Mouse (Mus musculus) ovary, postnatal 36 days (tissue): ENCODE data around the gene Zfp580.

ENCODE experiments used
- DNase-seq: peaks from one replicate; pipeline ENCODE4 v3.0.0; 2022; ENCODE audit warnings: low spot score, mixed read lengths

The Zfp580 gene

GRCm38 (mm10) chr7:5035628-5036027 lies 15.7 kb upstream of the Zfp580 start:
- DNase-seq: no peak

- no peak for DNase-seq
Measured at GRCm38 (mm10) chr7:5036136-5036535, 15.2 kb upstream of the Zfp580 start.

- no peak for DNase-seq
Measured at GRCm38 (mm10) chr7:5037026-5037425, 14.3 kb upstream of the Zfp580 start.

- DNase-seq: no peak
Measured at GRCm38 (mm10) chr7:5037467-5037866, 13.9 kb upstream of the Zfp580 start.

- peak; percentile 94 for DNase-seq
Measured at GRCm38 (mm10) chr7:5038109-5038732, 13.1 kb upstream of the Zfp580 start, which contains the start of gene Zfp784. TSS of gene Zfp784 (minus strand) at chr7:5038446.

- no peak for DNase-seq
Measured at GRCm38 (mm10) chr7:5038940-5039339, 12.4 kb upstream of the Zfp580 start.

- DNase-seq: no peak
Measured at GRCm38 (mm10) chr7:5044981-5045380, 6.4 kb upstream of the Zfp580 start.

- no peak for DNase-seq
Measured at GRCm38 (mm10) chr7:5046112-5046511, 5.2 kb upstream of the Zfp580 start.

- DNase-seq: no peak
Measured at GRCm38 (mm10) chr7:5047313-5047712, 4.0 kb upstream of the Zfp580 start.

GRCm38 (mm10) chr7:5052438-5052837 lies 1.1 kb downstream of the Zfp580 start:
- DNase-seq: no peak

GRCm38 (mm10) chr7:5052931-5053343 lies 1.6 kb downstream of the Zfp580 start:
- DNase-seq: no peak

GRCm38 (mm10) chr7:5053456-5054179 lies 2.3 kb downstream of the Zfp580 start:
- DNase-seq: no peak

- DNase-seq: no peak
Measured at GRCm38 (mm10) chr7:5056651-5057263, 5.4 kb downstream of the Zfp580 start.

GRCm38 (mm10) chr7:5057381-5057780 lies 6.0 kb downstream of the Zfp580 start:
- no peak for DNase-seq

- no peak for DNase-seq
Measured at GRCm38 (mm10) chr7:5057804-5058203, 6.5 kb downstream of the Zfp580 start.

GRCm38 (mm10) chr7:5058631-5059030 lies 7.3 kb downstream of the Zfp580 start:
- no peak for DNase-seq

GRCm38 (mm10) chr7:5059421-5059820 lies 8.1 kb downstream of the Zfp580 start:
- DNase-seq: no peak

- DNase-seq: peak; percentile 81
Measured at GRCm38 (mm10) chr7:5060239-5060731, 8.9 kb downstream of the Zfp580 start.

- peak; percentile 97 for DNase-seq
Measured at GRCm38 (mm10) chr7:5060944-5061773, 9.8 kb downstream of the Zfp580 start.

- peak; percentile 93 for DNase-seq
Measured at GRCm38 (mm10) chr7:5061774-5062359, 10.5 kb downstream of the Zfp580 start, which contains the start of gene U2af2. TSS of gene U2af2 (plus strand) at chr7:5062143.

- no peak for DNase-seq
Measured at GRCm38 (mm10) chr7:5062360-5063001, 11.1 kb downstream of the Zfp580 start.
